Mouse (Mus musculus) midbrain, postnatal 0 days (tissue): ENCODE measurements at regions not wholly inside any gene's neighbourhood (a gene's known extent, or its start where the extent isn't known, plus 50 kb on each side); places are given as distances from the start of the nearest gene placed in this dataset.

Experiments used
- ATAC-seq: fragments of 200-750 bp; cut with Nextera tagmentation; 2 replicates; pipeline ENCODE4 v1.8.0; 2017; ENCODE audit warnings: moderate number of reproducible peaks, mild to moderate bottlenecking, moderate TSS enrichment, moderate library complexity; ENCODE audit not compliant: low FRiP score
- DNase-seq: peaks from one replicate; pipeline ENCODE4 v3.0.0-alpha.2; 2015; ENCODE audit warnings: low spot score
- H3K27ac ChIP-seq: fragments of 300-500 bp; sonication (generic); 2 replicates; pipeline ENCODE4 v1.5.1; 2014; ENCODE audit warnings: low read depth, mild to moderate bottlenecking, low read length, mixed read lengths
- H3K27me3 ChIP-seq: fragments of 300-500 bp; sonication (generic); 2 replicates; pipeline ENCODE4 v1.6.1; 2014; ENCODE audit warnings: low read length, control low read depth, mixed read lengths; ENCODE audit not compliant: insufficient read depth
- H3K36me3 ChIP-seq: fragments of 300-500 bp; sonication (generic); 2 replicates; pipeline ENCODE4 v1.6.1; 2014; ENCODE audit warnings: low read length, control low read depth, mixed read lengths; ENCODE audit not compliant: insufficient read depth
- H3K4me1 ChIP-seq: fragments of 300-500 bp; sonication (generic); 2 replicates; pipeline ENCODE4 v1.6.1; 2014; ENCODE audit warnings: mild to moderate bottlenecking, control low read depth, antibody characterized with exemption, low read length, mixed read lengths; ENCODE audit not compliant: insufficient read depth
- H3K4me2 ChIP-seq: fragments of 300-500 bp; sonication (generic); 2 replicates; pipeline ENCODE4 v1.6.1; 2014; ENCODE audit warnings: low read depth, mild to moderate bottlenecking, low read length, mixed read lengths; ENCODE audit not compliant: poor library complexity, severe bottlenecking
- H3K4me3 ChIP-seq: fragments of 300-500 bp; sonication (generic); 2 replicates; pipeline ENCODE4 v1.5.1; 2014; ENCODE audit warnings: low read depth, mild to moderate bottlenecking, low read length, moderate library complexity
- H3K9ac ChIP-seq: fragments of 300-500 bp; sonication (generic); replicated peaks from 2 replicates; pipeline ENCODE4 v1.6.1; 2014; ENCODE audit warnings: mild to moderate bottlenecking, low read length, moderate library complexity, mixed read lengths; ENCODE audit not compliant: poor library complexity, severe bottlenecking
- H3K9me3 ChIP-seq: fragments of 300-500 bp; sonication (generic); 2 replicates; pipeline ENCODE4 v1.6.1; 2016; ENCODE audit warnings: low read length, control low read depth
- CTCF ChIP-seq: IDR thresholded peaks from 2 replicates; pipeline ENCODE4 v1.5.1; 2016; ENCODE audit warnings: antibody characterized with exemption, mild to moderate bottlenecking
- WGBS: fragments of 180-500 bp; shearing (Covaris S2); extraction: QIAGEN DNeasy Blood & Tissue Kit; methylation state at CpG from one replicate; pipeline ENCODE4 v1.1.7; 2014; 5-methylcytosine and 5-hydroxymethylcytosine counted together

DNA sequence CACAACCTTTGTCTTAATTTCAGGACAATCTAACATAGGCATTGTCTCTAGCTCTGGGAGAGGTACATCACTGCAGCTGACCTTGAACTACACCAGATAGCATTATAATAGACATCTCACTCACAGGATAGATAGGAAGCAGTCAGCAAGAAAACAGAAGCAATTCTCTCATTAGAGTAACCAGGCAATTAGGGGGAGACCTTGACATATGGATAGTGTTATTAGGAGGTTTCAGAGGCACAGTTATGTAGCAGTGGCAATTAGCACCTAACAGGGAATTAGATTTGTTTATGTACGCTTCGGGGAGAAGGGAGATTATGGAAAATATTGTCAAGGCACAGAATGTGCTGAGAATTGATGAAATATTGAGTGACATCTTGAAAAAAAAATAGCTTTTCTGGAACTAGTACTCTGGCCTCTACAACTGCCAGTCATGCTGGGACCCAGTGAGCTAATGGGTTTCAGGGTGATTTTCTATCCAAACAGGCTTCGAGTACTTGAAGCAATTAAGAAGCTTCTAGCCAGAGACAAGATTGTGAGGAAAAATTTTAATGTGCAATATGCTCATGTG lies 216.8 kb upstream of the Aco1 start:
- TF ChIP-seq CTCF, result no peak
- H3K9ac ChIP-seq, result no peak overlapping the region
- H3K9me3 ChIP-seq, result no peaks in the 10 kb centered on the region
- H3K36me3 ChIP-seq, result no peaks in the 10 kb centered on the region
- H3K4me2 ChIP-seq, result no peak overlapping the region
- H3K27me3 ChIP-seq, result no peaks in the 10 kb centered on the region
- no peak overlapping the region for H3K27ac ChIP-seq
- WGBS, result 80% methylated on average over 3 of the region's 3 CpGs
- ATAC-seq (no peak), DNase-seq (peak; percentile 14)
- no peaks in the 10 kb centered on the region for H3K4me1 ChIP-seq
- no peak overlapping the region for H3K4me3 ChIP-seq

DNA sequence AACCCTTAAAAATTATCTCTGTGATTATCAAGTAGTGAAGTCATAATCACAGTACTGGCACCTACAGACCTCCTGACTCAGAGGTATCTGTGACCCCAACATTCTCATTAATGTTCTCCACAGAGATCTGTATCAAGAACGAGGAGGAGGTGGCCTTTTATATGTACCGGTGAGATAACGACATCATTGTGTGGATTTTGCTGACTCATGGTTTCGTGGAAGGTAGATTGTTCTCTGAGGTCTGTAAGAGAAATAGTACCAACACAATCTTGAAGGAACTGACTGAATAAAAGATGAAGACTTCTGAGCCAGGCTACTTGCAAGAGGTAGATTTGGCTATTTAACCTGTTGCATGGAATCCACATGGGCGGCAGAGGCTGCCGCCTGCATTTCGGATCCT lies 216.3 kb upstream of the Aco1 start:
- Histone ChIP-seq H3K9me3 (no peaks in the 10 kb centered on the region), H3K9ac (no peak overlapping the region), H3K4me1 (no peaks in the 10 kb centered on the region), H3K4me2 (no peak overlapping the region), H3K27me3 (no peaks in the 10 kb centered on the region), H3K27ac (no peak overlapping the region), H3K4me3 (no peak overlapping the region), H3K36me3 (no peaks in the 10 kb centered on the region)
- no peak for TF ChIP-seq CTCF
- ATAC-seq (no peak), DNase-seq (no peak)
- WGBS, result 88% methylated on average over 7 of the region's 7 CpGs

DNA sequence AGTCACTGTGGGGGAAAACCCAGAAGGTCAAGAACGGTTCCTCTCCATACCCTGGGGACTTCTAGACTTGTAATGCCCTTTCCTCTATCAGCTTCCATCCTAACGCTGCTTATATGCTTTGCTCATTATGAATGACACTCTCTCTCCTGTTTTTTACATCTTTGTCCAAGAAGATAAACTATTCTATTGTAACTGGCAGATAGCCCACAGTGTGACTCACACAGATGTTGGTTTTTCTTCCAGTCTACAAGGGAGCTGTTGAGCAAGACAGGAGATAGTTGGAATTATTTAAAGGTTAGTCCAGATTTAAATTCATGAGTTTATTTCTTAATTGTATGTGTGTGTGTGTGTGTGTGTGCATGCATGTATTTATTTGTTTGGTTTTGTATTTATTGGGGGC lies 214.4 kb upstream of the Aco1 start:
- WGBS, result 62% methylated on average over 2 of the region's 2 CpGs
- Histone ChIP-seq H3K4me2 (no peak overlapping the region), H3K27me3 (no peaks in the 10 kb centered on the region), H3K9ac (no peak overlapping the region), H3K27ac (no peak overlapping the region), H3K36me3 (no peaks in the 10 kb centered on the region), H3K4me3 (no peak overlapping the region), H3K4me1 (no peaks in the 10 kb centered on the region), H3K9me3 (no peaks in the 10 kb centered on the region)
- DNase-seq, result no peak
- no peak for TF ChIP-seq CTCF
- ATAC-seq, result no peak

GRCm38 (mm10) chr4:39934025-39934708 lies 208.7 kb upstream of the Aco1 start:
- ATAC-seq (no peak), DNase-seq (peak; percentile 19)
- no peak overlapping the region for H3K4me2 ChIP-seq
- no peak overlapping the region for H3K4me3 ChIP-seq
- no peaks in the 10 kb centered on the region for H3K9me3 ChIP-seq
- no peaks in the 10 kb centered on the region for H3K36me3 ChIP-seq
- no peak overlapping the region for H3K27ac ChIP-seq
- whole genome bisulfite sequencing, result 76% methylated on average over 12 of the region's 12 CpGs
- no peaks in the 10 kb centered on the region for H3K4me1 ChIP-seq
- H3K27me3 ChIP-seq, result no peaks in the 10 kb centered on the region
- H3K9ac ChIP-seq, result no peak overlapping the region
- no peak for TF ChIP-seq CTCF

DNA sequence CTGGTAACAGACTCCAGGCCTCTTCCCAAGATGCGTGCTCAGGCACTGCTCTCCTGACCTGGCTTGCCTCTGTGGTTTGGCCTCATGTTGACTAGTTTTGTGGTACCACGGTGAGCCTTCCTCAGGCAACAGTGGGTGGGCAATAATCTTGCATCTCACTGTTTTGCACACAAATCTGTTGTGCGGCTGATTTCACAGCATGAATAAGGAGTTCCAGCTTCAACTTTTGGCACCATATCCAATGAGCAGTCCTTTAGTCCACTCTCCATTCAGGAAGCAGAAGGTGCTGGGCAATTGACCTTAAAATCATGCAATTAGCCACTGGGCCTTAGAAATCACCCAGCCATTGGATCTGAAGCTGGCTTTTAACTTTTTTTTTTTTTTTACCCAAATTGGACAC lies 184.2 kb upstream of the Aco1 start:
- no peak for TF ChIP-seq CTCF
- no peaks in the 10 kb centered on the region for H3K27me3 ChIP-seq
- H3K4me1 ChIP-seq, result no peaks in the 10 kb centered on the region
- H3K36me3 ChIP-seq, result no peaks in the 10 kb centered on the region
- no peak overlapping the region for H3K4me2 ChIP-seq
- no peak overlapping the region for H3K27ac ChIP-seq
- no peaks in the 10 kb centered on the region for H3K9me3 ChIP-seq
- ATAC-seq, result no peak
- DNase-seq, result peak; percentile 41
- no peak overlapping the region for H3K4me3 ChIP-seq
- H3K9ac ChIP-seq, result no peak overlapping the region
- 73% methylated on average over 3 of the region's 3 CpGs for WGBS

DNA sequence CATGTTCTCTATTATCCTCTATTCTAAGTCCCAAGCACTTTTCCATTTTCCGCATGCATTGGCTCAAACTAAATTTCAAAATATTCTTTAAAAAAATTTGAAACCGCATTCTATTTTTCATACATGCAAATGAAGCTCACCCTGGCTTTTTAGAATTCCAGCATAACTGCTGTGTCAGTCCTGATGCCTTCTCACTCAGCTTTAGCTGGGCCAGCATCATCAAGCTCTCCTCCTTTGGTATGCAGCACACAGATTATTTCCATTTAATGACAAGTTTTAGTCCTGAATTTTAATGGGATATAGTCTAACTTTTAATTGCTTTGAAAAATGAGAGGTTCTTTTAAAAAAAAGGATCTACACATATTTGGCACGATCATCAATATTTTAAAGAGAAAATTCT lies 174.9 kb upstream of the Aco1 start:
- ATAC-seq, result no peak
- no peak overlapping the region for H3K4me3 ChIP-seq
- H3K27me3 ChIP-seq, result no peaks in the 10 kb centered on the region
- H3K4me1 ChIP-seq, result no peaks in the 10 kb centered on the region
- H3K36me3 ChIP-seq, result no peaks in the 10 kb centered on the region
- DNase-seq, result no peak
- no peaks in the 10 kb centered on the region for H3K9me3 ChIP-seq
- no peak overlapping the region for H3K4me2 ChIP-seq
- TF ChIP-seq CTCF, result no peak
- no peak overlapping the region for H3K9ac ChIP-seq
- no peak overlapping the region for H3K27ac ChIP-seq
- WGBS, result 75% methylated on average over 3 of the region's 3 CpGs
